Mouse (Mus musculus): ENCODE data around the gene Osbp2. TPM values are rescaled to one million over a fixed set of nuclear protein-coding genes. Genes with fewer than 3 reads are reported as not detected.

Osbp2 gene
- total RNA-seq, 2 experiments from 2014 or later: 0.30 to 0.66 TPM

DNA sequence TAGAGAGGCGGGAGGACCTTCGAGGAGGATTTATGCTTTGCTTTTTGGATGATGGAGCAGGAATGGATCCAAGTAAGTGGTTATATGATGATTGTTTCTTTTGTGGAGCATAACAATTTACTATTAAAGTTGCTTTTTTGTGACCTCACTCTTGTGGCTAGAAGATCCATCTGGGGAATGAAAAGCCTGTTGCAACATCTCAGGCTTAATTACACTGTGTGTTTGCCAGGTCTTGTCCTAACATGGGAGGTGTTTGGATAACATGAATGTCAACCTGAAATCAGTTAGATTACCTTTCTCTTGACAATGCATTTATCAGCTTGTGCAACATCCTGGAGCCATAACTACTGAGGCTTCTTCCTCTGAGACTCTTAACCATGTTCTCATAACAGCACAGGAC lies 194.9 kb downstream of the Osbp2 start:
- no peak for DNase-seq
- intact Hi-C loops (cut with DNase I): no loop called here

DNA sequence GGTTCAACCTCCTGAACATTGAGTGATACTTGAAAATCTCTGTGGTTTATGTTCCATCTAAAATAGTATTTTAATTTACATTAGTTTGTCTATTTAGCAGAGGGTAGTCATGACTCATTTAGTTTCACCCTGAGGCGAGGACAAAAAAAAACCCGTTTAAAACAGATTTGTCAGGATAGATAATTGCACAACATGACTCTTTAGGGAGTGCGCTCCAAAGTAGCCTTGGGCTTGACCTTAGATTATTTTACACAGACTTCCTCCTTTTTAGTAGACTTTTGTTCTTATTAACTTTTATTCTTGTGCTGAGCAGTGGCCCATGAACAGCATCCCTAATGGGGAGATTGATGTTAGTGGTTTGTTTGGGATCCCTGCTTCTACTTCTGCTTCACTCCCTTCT lies 196.2 kb downstream of the Osbp2 start:
- intact Hi-C loops (cut with DNase I): no loop called here
- DNase-seq: no peak

DNA sequence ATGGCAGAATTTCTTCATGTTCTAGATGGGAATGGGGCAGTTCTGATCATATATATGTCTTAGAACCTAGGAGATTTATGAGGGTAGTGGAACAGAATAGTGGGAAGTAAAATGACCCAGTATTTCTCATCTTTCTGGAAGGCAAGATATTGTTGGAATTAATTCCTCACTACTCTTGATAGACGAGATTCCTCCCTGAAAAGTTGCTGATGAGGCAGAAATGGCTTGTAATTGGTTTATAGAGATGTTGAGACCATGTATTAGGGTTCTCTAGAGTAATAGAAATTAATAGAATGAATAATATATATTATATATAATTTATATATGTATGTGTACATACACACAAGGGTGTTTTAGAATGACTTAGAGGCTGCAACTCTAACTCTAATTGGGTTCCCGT lies 201.7 kb downstream of the Osbp2 start:
- DNase-seq: no peak
- intact Hi-C loops (cut with DNase I): no loop called here

Other genes with a start within 250 kb of the Osbp2 start
- gene Morc2a, start 214.7 kb downstream of the Osbp2 start, total RNA-seq (2021): 10 to 100 TPM; 16.0 to 16.7 TPM
- under 1 TPM; 0.10 to 0.13 TPM for gene 4921536K21Rik, start 31.2 kb upstream of the Osbp2 start, total RNA-seq (2021)
- gene Dusp18, start 31.3 kb upstream of the Osbp2 start, total RNA-seq (2021): 10 to 100 TPM in 1 of 2 experiments, 1 to 10 TPM in 1; 5.9 to 11.4 TPM
- 10 to 100 TPM; 20.4 to 21.2 TPM for gene Slc35e4, start 50.8 kb upstream of the Osbp2 start, total RNA-seq (2021)
- gene Tcn2, start 68.3 kb upstream of the Osbp2 start, total RNA-seq (2021): 10 to 100 TPM; 15.3 to 15.5 TPM
- 10 to 100 TPM; 31.3 to 35.5 TPM for gene Pes1, start 100.1 kb upstream of the Osbp2 start, total RNA-seq (2021)
- gene 4930556J24Rik, start 112.9 kb upstream of the Osbp2 start, total RNA-seq (2021): not detected
- under 1 TPM; 0.26 to 0.42 TPM for gene Gal3st1, start 119.7 kb upstream of the Osbp2 start, total RNA-seq (2021)
- gene Sec14l4, start 167.6 kb upstream of the Osbp2 start, total RNA-seq (2021): not detected
- not detected for gene Sec14l3, start 200.9 kb upstream of the Osbp2 start, total RNA-seq (2021)
- gene Mtfp1, start 231.5 kb upstream of the Osbp2 start, total RNA-seq (2021): 10 to 100 TPM; 52.1 to 53.4 TPM